Mouse (Mus musculus): ENCODE results near the gene Plin1. TPM values are rescaled to one million over a fixed set of nuclear protein-coding genes. Genes with fewer than 3 reads are reported as not detected.

Gene Plin1
- polyA plus RNA-seq, 1 experiment from 2014 or later, result not detected

- Histone ChIP-seq H3K4me1 (ENCODE audit: control insufficient read depth, insufficient read depth, low read length) (no peaks in the 10 kb centered on the region; the same call in 1 of the 2 replicates), H3K4me2 (peak overlapping the region; percentile 100), H3K4me3 (ENCODE audit: low read depth, low read length) (peak overlapping the region; percentile 69), H3K27ac (ENCODE audit: low read depth, low read length) (no peak overlapping the region), H3K9ac (ENCODE audit: low read length) (peak overlapping the region; percentile 71), H3K9me3 (ENCODE audit: control insufficient read depth, low read length) (no peaks in the 10 kb centered on the region), H3K27me3 (ENCODE audit: control insufficient read depth, insufficient read depth, low read length) (no peaks in the 10 kb centered on the region), H3K36me3 (ENCODE audit: control insufficient read depth, insufficient read depth, low read length) (no peaks in the 10 kb centered on the region)
- no peak for DNase-seq (ENCODE audit: low spot score, missing footprints)
- 27% methylated on average over 11 of the region's 11 CpGs for WGBS
- ATAC-seq (ENCODE audit: low FRiP score), result no peak
These were observed 9.6 kb upstream of the Plin1 start for GRCm38 (mm10) chr7:79742277-79742658.

GRCm38 (mm10) chr7:79740279-79740678 is 7.6 kb upstream of the Plin1 start:
- ATAC-seq (ENCODE audit: low FRiP score) (no peak), DNase-seq (ENCODE audit: low spot score, missing footprints) (no peak)
- no peak overlapping the region for H3K4me3 ChIP-seq (ENCODE audit: low read depth, low read length)
- no peak overlapping the region for H3K9ac ChIP-seq (ENCODE audit: low read length)
- no peaks in the 10 kb centered on the region; the same call in 1 of the 2 replicates for H3K4me1 ChIP-seq (ENCODE audit: control insufficient read depth, insufficient read depth, low read length)
- 80% methylated on average over 4 of the region's 4 CpGs for WGBS
- H3K27me3 ChIP-seq (ENCODE audit: control insufficient read depth, insufficient read depth, low read length), result no peaks in the 10 kb centered on the region
- H3K9me3 ChIP-seq (ENCODE audit: control insufficient read depth, low read length), result no peaks in the 10 kb centered on the region
- H3K36me3 ChIP-seq (ENCODE audit: control insufficient read depth, insufficient read depth, low read length), result no peaks in the 10 kb centered on the region
- H3K4me2 ChIP-seq, result no peak overlapping the region
- H3K27ac ChIP-seq (ENCODE audit: low read depth, low read length), result no peak overlapping the region

GRCm38 (mm10) chr7:79738913-79739312 is 6.2 kb upstream of the Plin1 start:
- H3K36me3 ChIP-seq (ENCODE audit: control insufficient read depth, insufficient read depth, low read length), result no peaks in the 10 kb centered on the region
- H3K4me3 ChIP-seq (ENCODE audit: low read depth, low read length), result no peak overlapping the region
- H3K9ac ChIP-seq (ENCODE audit: low read length), result no peak overlapping the region
- H3K27ac ChIP-seq (ENCODE audit: low read depth, low read length), result no peak overlapping the region
- WGBS, result 100% methylated on average over 2 of the region's 2 CpGs
- H3K4me1 ChIP-seq (ENCODE audit: control insufficient read depth, insufficient read depth, low read length), result no peaks in the 10 kb centered on the region; the same call in 1 of the 2 replicates
- H3K9me3 ChIP-seq (ENCODE audit: control insufficient read depth, low read length), result no peaks in the 10 kb centered on the region
- no peak for ATAC-seq (ENCODE audit: low FRiP score)
- H3K4me2 ChIP-seq, result no peak overlapping the region
- no peaks in the 10 kb centered on the region for H3K27me3 ChIP-seq (ENCODE audit: control insufficient read depth, insufficient read depth, low read length)
- DNase-seq (ENCODE audit: low spot score, missing footprints), result no peak

GRCm38 (mm10) chr7:79736511-79736910 is 3.8 kb upstream of the Plin1 start:
- no peaks in the 10 kb centered on the region for H3K27me3 ChIP-seq (ENCODE audit: control insufficient read depth, insufficient read depth, low read length)
- H3K36me3 ChIP-seq (ENCODE audit: control insufficient read depth, insufficient read depth, low read length), result no peaks in the 10 kb centered on the region
- H3K27ac ChIP-seq (ENCODE audit: low read depth, low read length), result no peak overlapping the region
- no peak overlapping the region for H3K4me3 ChIP-seq (ENCODE audit: low read depth, low read length)
- H3K4me1 ChIP-seq (ENCODE audit: control insufficient read depth, insufficient read depth, low read length), result no peaks in the 10 kb centered on the region
- WGBS, result 91% methylated on average over 14 of the region's 14 CpGs
- H3K4me2 ChIP-seq, result no peak overlapping the region
- no peak overlapping the region for H3K9ac ChIP-seq (ENCODE audit: low read length)
- H3K9me3 ChIP-seq (ENCODE audit: control insufficient read depth, low read length), result no peaks in the 10 kb centered on the region
- no peak for ATAC-seq (ENCODE audit: low FRiP score)
- DNase-seq (ENCODE audit: low spot score, missing footprints), result no peak

GRCm38 (mm10) chr7:79734563-79734962 is 1.9 kb upstream of the Plin1 start:
- no peak overlapping the region for H3K4me3 ChIP-seq (ENCODE audit: low read depth, low read length)
- 85% methylated on average over 8 of the region's 8 CpGs for WGBS
- DNase-seq (ENCODE audit: low spot score, missing footprints), result no peak
- no peak overlapping the region for H3K9ac ChIP-seq (ENCODE audit: low read length)
- no peaks in the 10 kb centered on the region for H3K36me3 ChIP-seq (ENCODE audit: control insufficient read depth, insufficient read depth, low read length)
- no peak for ATAC-seq (ENCODE audit: low FRiP score)
- H3K27me3 ChIP-seq (ENCODE audit: control insufficient read depth, insufficient read depth, low read length), result 0 out of 2 replicates have a peak, but pooled peaks cover 3% of the 10 kb centered on the region
- no peaks in the 10 kb centered on the region for H3K9me3 ChIP-seq (ENCODE audit: control insufficient read depth, low read length)
- H3K27ac ChIP-seq (ENCODE audit: low read depth, low read length), result no peak overlapping the region
- no peak overlapping the region for H3K4me2 ChIP-seq
- H3K4me1 ChIP-seq (ENCODE audit: control insufficient read depth, insufficient read depth, low read length), result no peaks in the 10 kb centered on the region

- H3K36me3 ChIP-seq (ENCODE audit: control insufficient read depth, insufficient read depth, low read length), result no peaks in the 10 kb centered on the region
- H3K27me3 ChIP-seq (ENCODE audit: control insufficient read depth, insufficient read depth, low read length), result peaks cover 3% of the 10 kb centered on the region; the same call in 1 of the 2 replicates
- no peaks in the 10 kb centered on the region for H3K9me3 ChIP-seq (ENCODE audit: control insufficient read depth, low read length)
- peak; percentile 61 for DNase-seq (ENCODE audit: low spot score, missing footprints)
- no peaks in the 10 kb centered on the region for H3K4me1 ChIP-seq (ENCODE audit: control insufficient read depth, insufficient read depth, low read length)
- H3K4me3 ChIP-seq (ENCODE audit: low read depth, low read length), result no peak overlapping the region
- no peak for ATAC-seq (ENCODE audit: low FRiP score)
- H3K4me2 ChIP-seq, result no peak overlapping the region
- H3K27ac ChIP-seq (ENCODE audit: low read depth, low read length), result no peak overlapping the region
- WGBS, result 69% methylated on average over 13 of the region's 13 CpGs
- no peak overlapping the region for H3K9ac ChIP-seq (ENCODE audit: low read length)
These were observed 1.3 kb downstream of the Plin1 start for GRCm38 (mm10) chr7:79731438-79731837.

GRCm38 (mm10) chr7:79729743-79730370 is 2.8 kb downstream of the Plin1 start:
- Histone ChIP-seq H3K27me3 (ENCODE audit: control insufficient read depth, insufficient read depth, low read length) (peaks cover 3% of the 10 kb centered on the region; the same call in 1 of the 2 replicates), H3K9me3 (ENCODE audit: control insufficient read depth, low read length) (no peaks in the 10 kb centered on the region), H3K36me3 (ENCODE audit: control insufficient read depth, insufficient read depth, low read length) (no peaks in the 10 kb centered on the region), H3K27ac (ENCODE audit: low read depth, low read length) (no peak overlapping the region), H3K4me2 (no peak overlapping the region), H3K9ac (ENCODE audit: low read length) (no peak overlapping the region), H3K4me1 (ENCODE audit: control insufficient read depth, insufficient read depth, low read length) (no peaks in the 10 kb centered on the region), H3K4me3 (ENCODE audit: low read depth, low read length) (no peak overlapping the region)
- WGBS, result 71% methylated on average over 11 of the region's 11 CpGs
- ATAC-seq (ENCODE audit: low FRiP score) (peak; percentile 54; the same call in 1 of the 2 replicates), DNase-seq (ENCODE audit: low spot score, missing footprints) (no peak)

- H3K27me3 ChIP-seq (ENCODE audit: control insufficient read depth, insufficient read depth, low read length), result peaks cover 3% of the 10 kb centered on the region; the same call in 1 of the 2 replicates
- ATAC-seq (ENCODE audit: low FRiP score) (peak; percentile 47; the same call in 1 of the 2 replicates), DNase-seq (ENCODE audit: low spot score, missing footprints) (peak; percentile 98)
- H3K9me3 ChIP-seq (ENCODE audit: control insufficient read depth, low read length), result no peaks in the 10 kb centered on the region
- H3K4me2 ChIP-seq, result no peak overlapping the region
- no peak overlapping the region for H3K9ac ChIP-seq (ENCODE audit: low read length)
- WGBS, result 7% methylated on average over 8 of the region's 8 CpGs
- H3K27ac ChIP-seq (ENCODE audit: low read depth, low read length), result no peak overlapping the region
- H3K4me1 ChIP-seq (ENCODE audit: control insufficient read depth, insufficient read depth, low read length), result no peaks in the 10 kb centered on the region
- no peaks in the 10 kb centered on the region for H3K36me3 ChIP-seq (ENCODE audit: control insufficient read depth, insufficient read depth, low read length)
- no peak overlapping the region for H3K4me3 ChIP-seq (ENCODE audit: low read depth, low read length)
These were observed 3.5 kb downstream of the Plin1 start for GRCm38 (mm10) chr7:79729169-79729568.

- DNase-seq (ENCODE audit: low spot score, missing footprints), result peak; percentile 94
- Histone ChIP-seq H3K9me3 (ENCODE audit: control insufficient read depth, low read length) (no peaks in the 10 kb centered on the region), H3K27ac (ENCODE audit: low read depth, low read length) (no peak overlapping the region), H3K4me3 (ENCODE audit: low read depth, low read length) (no peak overlapping the region), H3K4me1 (ENCODE audit: control insufficient read depth, insufficient read depth, low read length) (no peaks in the 10 kb centered on the region), H3K36me3 (ENCODE audit: control insufficient read depth, insufficient read depth, low read length) (no peaks in the 10 kb centered on the region), H3K9ac (ENCODE audit: low read length) (no peak overlapping the region), H3K27me3 (ENCODE audit: control insufficient read depth, insufficient read depth, low read length) (peaks cover 4% of the 10 kb centered on the region; the same call in 1 of the 2 replicates), H3K4me2 (no peak overlapping the region)
- no peak for ATAC-seq (ENCODE audit: low FRiP score)
- 30% methylated on average over 6 of the region's 6 CpGs for WGBS
These were observed 4.5 kb downstream of the Plin1 start for GRCm38 (mm10) chr7:79728219-79728618.
